Mouse (Mus musculus) retina, embryonic 14.5 days (tissue): Measurements from ENCODE around the gene BC025920.
A peak's percentile ranks its signal among the peaks of the same experiment; 100 is the strongest.

Source experiments
- DNase-seq: peaks from one replicate; pipeline ENCODE4 v3.0.0-alpha.2; 2015; ENCODE audit warnings: low spot score

Gene BC025920

DNA sequence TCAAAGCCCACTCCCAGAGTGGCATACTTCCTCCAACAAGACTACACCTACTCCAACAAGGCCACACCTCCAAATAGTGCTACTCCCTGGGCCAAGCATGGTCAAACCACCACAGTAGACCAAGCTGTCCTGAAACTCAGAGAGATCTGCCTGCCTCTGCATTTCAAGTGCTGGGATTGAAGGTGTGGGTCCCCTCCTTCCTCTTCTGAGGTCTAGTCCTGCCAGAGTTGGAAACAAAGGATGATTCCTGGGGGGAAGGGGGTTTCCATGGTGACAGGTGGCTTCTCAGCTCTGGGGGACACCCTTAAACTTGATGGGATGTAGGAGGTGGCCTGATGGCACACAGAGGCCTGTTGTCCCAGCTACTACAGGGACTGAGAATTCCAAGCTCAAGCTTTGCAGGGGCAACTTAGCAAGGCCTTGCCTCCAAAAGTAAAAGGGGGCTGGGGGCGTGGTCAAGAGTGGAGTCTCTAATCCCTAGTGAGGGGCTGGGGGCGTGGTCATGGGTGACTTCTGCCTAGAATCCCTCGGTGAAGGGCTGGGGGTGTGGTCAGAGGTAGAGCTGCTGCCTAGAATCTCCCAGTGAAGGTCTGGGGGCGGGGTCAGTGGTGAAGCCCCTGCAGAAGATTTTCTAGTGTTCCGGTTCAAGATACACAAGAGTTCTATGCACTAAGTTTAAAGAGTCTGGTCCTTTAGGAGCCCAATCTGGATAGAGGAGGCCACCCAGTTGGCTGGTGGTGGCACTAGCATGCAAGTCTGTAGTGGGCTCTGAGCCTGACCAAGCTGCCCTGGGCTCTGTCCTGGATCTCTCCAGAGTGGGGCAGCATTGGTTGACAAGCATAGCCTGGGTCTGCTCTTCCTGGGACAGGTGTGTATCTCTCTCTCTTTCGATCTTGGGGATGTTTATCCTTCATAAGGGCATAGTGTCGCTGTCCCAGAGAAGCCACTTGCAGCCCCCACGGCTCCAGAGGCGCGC lies 31.7 kb upstream of the BC025920 start, which contains the start of gene Tle2:
TSS of gene Tle2 (plus strand) at position 481 of the 976 bp plus-strand sequence.
- DNase-seq = no peak

DNA sequence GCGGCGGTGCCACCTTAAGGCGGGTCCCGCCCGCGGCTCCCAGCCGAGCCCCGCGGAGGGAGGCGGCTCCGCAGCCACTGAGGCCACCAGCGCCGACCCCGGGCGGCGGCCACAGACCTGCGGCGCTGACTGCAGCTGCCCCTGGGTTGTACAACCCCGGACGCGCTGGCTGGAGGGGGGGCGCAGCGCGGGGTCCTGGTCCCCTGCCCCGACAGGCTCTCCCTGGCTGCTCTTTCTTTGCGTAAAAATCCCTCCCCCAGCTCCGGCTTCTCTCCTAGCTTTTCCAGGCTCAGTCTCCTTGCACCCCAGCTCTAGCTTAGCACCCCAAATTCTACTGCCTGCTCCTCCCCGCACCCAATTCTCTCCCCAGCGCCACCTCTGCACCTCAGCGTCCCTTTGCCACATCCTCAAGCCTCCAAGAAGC lies 30.9 kb upstream of the BC025920 start:
- peak; percentile 62 for DNase-seq

DNA sequence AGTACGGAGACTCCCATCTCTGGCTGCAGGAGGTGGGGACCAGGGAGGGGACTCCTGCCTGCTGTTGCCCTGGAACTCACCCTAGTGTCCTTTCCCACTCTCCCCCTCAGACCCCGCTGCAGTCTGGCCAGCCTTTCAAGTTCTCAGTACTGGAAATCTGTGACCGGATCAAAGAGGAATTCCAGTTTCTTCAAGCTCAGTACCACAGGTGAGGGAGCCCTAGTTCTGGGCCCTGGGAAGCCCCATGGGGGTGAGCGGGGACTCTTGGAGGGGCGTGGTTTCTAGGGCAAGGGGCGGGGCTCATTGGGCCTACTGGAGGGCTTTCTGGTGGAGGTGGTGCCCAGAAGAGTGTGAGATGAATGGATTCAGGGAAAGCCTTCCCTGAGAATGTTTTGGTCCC lies 30.4 kb upstream of the BC025920 start:
- no peak for DNase-seq

DNA sequence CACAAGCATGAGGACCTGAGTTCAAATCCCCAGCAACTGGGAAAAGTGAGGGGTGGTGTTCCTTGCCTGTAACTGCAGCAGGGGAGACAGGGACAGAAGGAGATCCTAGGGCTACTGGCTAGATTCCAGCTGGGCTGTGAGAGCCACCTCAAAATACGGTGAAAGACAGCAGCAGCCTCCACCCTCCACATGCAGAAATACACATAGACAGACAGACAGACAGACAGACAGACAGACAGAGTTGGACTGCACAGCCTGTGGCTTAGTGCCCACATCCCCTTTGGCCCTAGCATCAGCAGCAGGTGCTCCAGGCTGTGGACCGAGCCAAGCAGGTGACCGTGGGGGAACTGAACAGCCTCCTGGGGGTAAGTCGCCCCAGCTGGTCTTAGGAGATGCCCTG lies 26.1 kb upstream of the BC025920 start:
- DNase-seq = no peak

DNA sequence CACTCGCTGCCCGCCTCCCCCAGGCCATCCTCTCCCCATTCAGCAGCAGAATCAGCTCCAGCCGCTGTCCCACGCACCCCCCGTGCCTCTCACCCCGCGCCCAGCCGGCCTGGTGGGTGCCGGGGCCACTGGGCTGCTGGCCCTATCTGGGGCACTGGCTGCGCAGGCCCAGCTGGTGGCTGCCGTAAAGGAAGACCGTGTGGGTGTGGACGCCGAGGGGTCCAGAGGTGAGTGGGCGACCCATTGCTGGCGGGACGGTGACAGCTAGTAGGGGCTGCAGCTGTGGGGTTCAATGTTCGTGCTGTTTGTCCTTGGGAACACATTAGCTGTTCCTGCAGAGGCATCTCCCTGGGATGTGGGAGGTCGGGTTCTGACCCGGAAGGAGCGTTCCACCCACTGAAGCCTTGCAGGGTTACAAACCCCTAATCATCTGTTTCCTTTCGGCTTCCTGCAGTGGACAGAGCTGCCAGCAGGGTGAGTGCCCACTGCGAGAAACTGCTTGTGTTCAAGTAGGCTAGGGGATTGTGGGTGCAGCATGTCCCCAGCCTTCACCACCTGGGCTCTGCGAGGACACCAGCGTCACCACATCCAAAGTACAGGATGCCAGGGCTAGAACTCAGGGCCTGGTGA lies 25.5 kb upstream of the BC025920 start:
- peak; percentile 41 for DNase-seq

DNA sequence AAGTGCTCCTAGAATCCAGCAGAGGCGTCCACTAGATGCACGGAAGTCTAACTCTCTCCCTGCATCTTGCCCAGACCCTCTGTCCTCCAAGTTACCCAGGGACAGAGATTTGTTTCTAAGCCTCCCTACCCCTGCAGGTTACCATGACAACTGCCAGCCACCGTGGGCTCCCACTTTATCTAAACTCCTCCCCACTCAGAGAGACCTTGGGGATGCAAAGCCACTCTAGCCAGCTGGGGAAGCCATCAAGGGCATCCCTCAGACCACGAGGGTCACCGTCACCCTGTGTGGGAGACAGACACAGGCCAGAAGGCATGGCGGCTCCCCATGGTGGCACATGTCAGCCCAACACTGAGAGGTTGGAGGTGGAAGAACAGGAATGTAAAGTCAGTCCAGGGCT lies 22.7 kb upstream of the BC025920 start:
- DNase-seq = no peak

DNA sequence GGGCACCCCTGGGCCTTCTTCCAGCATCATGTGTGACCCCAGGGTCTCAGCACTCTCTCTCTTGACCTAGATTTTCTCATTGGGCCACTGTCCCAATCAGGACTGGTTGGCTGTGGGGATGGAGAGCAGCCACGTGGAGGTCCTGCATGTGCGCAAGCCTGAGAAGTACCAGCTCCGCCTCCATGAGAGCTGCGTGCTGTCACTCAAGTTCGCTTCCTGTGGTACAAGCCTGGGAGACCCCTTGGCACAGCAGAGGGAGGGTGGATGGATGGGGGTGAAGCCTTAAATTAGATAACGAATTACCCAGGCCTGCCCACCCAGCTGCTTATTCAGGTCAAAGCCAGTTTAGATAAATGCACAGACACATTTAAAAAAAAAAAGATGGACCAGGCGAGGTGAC lies 17.3 kb upstream of the BC025920 start:
- no peak for DNase-seq

DNA sequence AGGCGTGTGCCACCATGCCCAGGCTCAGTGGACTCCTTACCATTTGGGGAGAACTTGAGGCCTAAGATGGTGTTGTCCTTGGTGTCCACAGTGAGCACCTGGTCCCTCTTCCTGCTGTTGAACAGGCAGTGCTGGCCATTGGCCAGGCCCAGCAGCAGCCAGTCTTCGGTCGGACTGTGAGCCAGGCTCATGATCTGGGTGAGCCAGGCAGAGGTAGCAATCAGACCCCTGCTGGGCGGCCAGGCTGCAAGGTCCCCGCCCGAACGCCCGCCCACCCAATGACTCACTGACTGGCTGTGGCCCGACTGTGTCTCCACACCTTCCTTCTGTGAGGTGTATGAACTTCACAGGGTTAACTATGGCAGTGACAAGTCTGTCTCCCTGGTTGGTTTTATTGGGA lies 14.2 kb upstream of the BC025920 start:
- no peak for DNase-seq

DNA sequence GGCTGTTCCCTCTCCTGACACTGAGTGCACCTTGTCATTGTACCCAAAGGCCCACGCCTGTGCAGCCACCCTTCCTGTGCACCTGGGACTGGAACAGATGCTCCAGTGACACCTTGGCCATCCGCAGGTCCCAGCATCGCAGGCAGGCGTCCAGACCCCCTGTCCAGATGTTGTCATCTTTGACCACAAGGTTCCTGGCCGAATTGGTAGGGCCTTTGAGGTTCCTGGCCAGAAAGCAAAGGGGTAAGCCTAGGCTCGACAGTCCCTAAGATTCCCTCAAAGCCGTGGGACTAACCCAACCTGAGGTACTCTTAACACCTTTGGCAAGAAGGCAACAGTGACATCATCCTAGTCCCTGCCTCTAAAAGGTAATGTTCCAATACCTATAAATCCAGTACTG lies 13.4 kb upstream of the BC025920 start:
- no peak for DNase-seq

DNA sequence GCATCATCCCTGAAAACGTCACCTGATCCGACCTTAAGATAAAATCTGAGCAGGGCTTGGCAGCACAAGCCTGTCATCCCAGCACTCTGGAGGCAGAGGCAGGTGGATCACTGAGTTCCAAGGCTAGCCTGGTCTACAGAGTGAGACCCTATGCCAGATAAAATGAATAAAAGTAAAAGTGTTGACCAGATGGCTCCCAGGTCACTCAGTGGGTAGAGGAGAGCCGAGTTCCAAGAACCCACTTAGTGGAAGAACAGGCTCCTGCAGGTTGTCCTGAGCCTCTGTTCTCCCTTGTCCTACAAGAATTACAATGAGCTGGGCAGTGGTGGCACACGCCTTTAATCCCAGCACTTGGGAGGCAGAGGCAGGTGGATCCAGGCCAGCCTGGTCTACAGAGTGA lies 12.8 kb upstream of the BC025920 start:
- no peak for DNase-seq

DNA sequence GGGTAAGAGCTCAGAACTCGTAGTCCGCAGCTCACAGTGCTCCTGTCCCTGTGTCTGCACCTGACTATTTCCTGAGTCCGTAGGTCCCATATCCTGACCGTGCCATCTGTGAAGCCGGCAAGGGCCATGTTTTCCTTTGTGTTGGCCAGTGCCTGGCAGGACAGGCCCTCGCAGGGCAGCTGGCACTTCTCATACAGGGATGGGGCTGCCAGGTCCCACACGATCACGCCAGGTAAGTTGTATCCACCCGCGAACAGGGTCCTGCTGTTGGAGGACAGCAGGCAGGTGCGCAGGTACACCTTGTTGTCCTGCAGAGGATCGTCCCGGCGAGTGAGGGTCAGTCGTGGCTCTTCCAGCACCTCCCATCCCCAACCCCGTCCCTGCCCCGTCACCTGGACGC lies 12.1 kb upstream of the BC025920 start:
- no peak for DNase-seq

DNA sequence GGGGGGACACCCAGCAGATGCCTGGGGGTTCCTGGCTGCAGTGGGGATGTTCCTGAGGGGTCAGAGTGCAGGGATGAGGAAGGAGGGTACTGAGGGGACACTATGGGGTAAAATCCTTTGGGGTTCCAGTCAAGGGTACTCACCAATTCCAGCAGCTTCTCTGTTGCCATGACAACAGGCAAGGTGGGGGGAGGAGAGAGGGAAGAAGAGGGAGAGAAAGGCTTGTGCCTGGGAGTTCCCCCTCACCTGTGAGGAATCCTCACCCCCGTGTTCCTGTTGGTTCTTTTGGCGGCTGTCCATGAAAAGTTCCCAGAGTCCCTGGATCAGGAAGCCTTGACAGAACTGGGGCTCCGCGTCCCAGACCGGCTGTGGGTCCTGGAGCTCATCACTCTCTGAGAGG lies 10.5 kb upstream of the BC025920 start:
- DNase-seq = no peak

DNA sequence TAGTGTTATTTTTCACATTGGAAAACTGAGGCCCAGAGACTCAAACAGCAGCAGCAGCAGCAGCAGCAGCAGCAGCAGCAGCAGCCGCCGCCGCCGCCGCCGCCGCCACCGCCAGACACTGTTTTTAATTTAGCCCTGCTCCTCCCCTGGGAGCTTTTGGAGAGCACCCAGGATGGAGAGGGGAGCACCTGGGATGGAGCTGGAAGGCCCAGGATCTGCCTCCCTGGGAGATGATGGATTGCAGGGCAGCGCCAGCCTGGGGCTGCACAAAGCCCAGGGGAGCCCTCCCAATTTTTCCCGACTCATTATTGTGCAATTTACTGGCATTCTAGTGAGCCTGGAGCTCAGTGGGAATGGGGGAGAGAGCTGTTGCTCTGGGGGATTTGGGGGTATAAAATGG lies 9.5 kb upstream of the BC025920 start:
- no peak for DNase-seq

DNA sequence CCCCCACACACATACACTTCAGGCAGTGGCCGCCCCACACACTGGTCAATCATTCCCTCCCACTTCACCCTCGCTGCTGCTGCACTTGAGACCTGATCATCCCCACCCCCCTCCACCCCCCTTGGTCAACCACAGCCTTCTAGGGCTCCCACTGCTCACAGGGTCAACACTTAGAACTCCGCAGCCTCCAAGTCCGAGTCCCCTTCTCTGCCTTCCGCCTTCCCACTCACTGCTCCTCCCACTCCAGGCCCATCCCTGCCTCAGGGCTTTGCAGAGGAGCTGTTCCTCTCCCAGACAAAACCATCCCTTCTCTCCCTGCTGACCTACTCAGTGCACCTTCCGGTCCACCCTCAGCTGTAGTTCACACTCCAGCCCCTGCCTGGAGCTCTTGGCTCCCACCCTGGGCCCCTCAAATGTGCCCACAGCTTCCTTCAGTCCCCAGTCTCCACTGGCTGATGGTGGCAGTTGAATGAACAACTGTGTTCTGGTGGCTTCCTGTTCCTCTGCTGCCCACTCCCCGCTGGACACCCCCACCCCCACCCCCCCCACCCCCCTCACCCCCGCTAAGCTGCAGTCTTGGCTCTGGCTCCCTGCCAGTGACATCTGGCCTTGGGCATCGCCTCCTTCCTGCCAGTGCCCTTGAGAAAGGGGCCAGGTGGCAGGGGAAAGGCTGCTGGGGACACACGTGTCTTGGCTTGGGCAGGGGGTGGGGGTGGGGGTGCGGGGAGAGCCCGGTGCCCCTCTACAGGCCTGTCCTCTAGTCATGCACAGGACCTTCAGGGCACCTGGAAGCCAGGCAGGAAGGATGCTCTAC lies 8.7 kb upstream of the BC025920 start:
- peak; percentile 27 for DNase-seq

DNA sequence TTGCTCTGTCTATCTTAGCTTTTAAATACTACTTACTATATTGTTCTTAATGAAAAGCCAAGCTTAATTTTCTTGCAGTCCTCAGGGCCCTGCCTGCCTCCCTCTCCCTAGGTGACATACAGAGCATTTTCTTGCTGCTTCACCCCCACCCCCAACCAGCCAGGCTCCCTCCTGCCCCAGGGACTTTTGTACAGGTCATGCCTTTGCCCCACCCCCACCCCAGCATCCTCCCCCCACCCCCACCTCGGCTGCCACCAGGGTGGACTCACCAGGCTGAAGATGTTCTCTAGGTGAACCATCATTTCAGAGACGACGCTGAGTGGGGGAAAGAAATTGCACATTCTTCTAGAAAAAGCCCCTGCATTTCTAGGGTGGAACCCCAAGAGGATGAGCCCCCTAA lies 7.7 kb upstream of the BC025920 start:
- DNase-seq = no peak

DNA sequence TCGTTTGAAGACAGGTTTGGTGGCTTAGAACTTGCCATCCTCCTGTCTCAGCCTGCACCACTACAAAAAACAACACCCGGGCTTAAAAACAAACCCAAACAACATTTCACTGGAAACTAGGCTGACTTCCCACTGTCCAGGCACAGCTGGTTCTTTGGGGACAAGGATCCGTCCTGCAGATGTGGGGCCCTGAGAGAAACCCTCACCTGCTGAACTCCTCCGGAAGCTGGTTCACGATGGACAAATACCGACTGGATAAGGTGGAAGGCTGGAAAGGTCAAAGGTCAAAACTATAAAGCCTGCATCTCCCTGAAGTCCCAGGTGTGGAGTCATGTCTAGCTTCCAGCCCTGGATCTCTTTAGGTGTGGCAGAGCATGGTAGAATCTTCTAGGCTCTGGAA lies 7.2 kb upstream of the BC025920 start:
- no peak for DNase-seq

DNA sequence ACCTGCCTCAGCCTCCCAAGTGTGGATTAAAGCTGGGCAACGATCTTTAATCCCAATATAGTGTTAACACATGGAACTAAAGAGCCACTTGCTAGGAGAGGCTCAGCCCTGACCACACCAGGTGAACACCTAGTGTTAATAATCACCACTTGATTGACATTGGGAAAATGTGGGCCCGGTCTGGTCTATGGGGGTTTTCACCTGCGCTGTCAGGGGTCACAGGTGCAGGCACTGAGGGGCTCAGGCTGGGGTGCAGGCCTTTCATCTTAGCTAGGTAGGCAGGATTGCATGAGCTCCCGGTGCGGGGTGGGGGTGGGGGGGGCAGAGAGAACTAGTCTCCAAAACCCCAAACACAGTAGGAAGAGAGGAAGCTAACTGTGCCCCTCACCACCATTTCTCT lies 6.4 kb upstream of the BC025920 start:
- no peak for DNase-seq

DNA sequence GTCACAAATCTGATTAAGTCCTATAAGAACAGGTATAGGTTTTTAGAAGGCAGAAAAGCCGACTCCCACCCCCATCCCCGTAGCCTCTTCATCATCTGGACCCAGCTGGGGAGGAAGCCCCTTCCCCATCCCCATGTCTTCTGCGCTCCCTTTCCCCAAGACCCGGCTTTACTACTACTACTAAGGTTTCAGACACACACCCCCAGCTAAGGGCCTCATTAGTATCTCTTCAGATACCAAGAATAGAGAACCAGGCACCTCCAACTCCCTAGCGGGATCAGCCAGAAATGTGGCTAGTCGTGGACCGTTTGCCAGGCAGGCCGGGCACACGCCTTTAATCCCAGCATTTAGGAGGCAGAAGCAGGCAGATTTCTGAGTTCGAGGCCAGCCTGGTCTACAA lies 6.0 kb upstream of the BC025920 start:
- DNase-seq = no peak

DNA sequence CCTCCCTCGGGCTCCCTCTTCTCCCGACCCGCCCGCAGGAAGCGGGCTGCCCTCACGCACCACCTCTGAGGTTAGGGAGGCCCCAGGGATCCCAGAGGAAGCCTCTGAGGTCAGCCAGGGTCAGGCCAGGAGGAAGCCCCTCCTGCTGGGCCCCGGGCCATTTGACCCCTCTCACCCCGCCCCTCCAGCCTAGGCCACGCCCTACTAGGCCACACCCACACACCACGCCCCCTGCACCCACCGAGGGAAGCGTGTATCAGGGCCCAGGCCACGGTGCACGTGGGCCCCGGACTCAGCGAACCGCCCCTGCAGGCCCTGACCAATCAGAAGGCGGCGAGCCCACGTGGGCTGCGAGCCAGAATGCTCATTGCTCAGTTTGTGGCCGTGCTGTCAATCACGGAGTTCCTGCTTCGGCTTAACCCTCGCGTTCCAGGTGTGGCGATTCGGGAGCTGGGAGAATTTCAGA lies 5.3 kb upstream of the BC025920 start, which contains the start of gene Tle6:
TSS of gene Tle6 (minus strand) at position 336 of the 466 bp plus-strand sequence.
- peak; percentile 98 for DNase-seq

DNA sequence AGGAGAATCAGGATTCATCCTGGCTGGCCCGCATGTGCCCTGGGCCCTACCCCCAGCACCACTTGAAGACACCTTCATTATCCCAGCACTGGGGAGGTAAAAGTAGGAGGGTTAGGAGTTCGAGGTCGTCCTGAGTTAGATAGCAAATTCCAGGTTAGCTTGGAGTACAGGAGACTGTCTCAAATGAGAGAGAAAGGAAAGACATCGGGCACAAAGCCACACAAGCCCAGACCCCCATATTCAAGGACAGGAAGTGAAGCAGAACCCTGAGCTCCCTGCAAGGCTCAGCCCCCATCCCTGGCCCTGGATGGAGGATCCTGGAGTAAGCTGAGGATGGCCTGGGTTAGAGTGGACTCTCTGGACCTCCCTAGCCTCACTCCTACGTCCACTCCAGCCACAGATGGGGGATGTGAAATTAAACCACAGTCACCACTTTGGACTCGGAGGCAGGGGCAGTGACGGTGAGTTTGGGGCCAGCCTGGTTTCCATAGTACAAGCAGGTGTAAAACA lies 4.6 kb upstream of the BC025920 start:
- no peak for DNase-seq

DNA sequence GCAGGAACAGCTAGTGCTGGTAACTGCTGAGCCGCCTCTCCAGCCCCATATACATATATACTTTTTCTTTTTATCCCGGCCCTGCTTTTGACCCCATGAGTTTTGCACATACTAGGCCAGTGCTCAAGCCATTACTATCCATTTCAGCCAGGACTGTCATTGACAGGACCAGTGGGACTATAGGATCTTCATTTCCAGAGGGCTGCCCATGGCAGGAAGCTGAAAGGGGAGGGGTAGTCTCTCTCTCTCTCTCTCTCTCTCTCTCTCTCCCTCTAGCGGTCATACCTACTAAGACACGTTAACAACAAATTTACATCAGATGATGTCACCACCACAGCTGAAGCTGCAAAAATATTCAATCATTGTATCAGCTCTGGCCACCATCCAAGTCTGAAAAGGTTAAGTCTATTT lies 3.3 kb upstream of the BC025920 start:
- DNase-seq = peak; percentile 70
